Mouse (Mus musculus) stomach, embryonic 14.5 days (tissue): ENCODE measurements around the gene Mrvi1. TPM values are rescaled to one million over a fixed set of nuclear protein-coding genes. Genes with fewer than 3 reads are reported as not detected.

Source experiments
- ATAC-seq: fragments of 200-750 bp; cut with Nextera tagmentation; 2 replicates; pipeline ENCODE4 v1.8.0; 2017; ENCODE audit warnings: low read depth, moderate TSS enrichment; ENCODE audit not compliant: insufficient number of reproducible peaks, insufficient read depth, low FRiP score
- H3K27ac ChIP-seq: fragments of 300-500 bp; sonication (generic); 2 replicates; pipeline ENCODE4 v1.5.1; 2014; ENCODE audit warnings: mild to moderate bottlenecking, low read length, moderate library complexity, mixed read lengths
- H3K27me3 ChIP-seq: fragments of 300-500 bp; sonication (generic); 2 replicates; pipeline ENCODE4 v1.6.1; 2014; ENCODE audit warnings: low read length, control low read depth, mixed read lengths; ENCODE audit not compliant: control insufficient read depth, insufficient read depth
- H3K36me3 ChIP-seq: fragments of 300-500 bp; sonication (generic); 2 replicates; pipeline ENCODE4 v1.6.1; 2014; ENCODE audit warnings: mild to moderate bottlenecking, control low read depth, low read length, moderate library complexity, mixed read lengths; ENCODE audit not compliant: control insufficient read depth, insufficient read depth
- H3K4me1 ChIP-seq: fragments of 300-500 bp; sonication (generic); 2 replicates; pipeline ENCODE4 v1.6.1; 2014; ENCODE audit warnings: low read length, control low read depth, mixed read lengths; ENCODE audit not compliant: control insufficient read depth, insufficient read depth
- H3K4me2 ChIP-seq: fragments of 300-500 bp; sonication (generic); replicated peaks from 2 replicates; pipeline ENCODE4 v1.6.1; 2014; ENCODE audit warnings: low read depth, low read length, control low read depth
- H3K4me3 ChIP-seq: fragments of 300-500 bp; sonication (generic); 2 replicates; pipeline ENCODE4 v1.5.1; 2014; ENCODE audit warnings: low read depth, low read length, control low read depth
- H3K9ac ChIP-seq: fragments of 300-500 bp; sonication (generic); replicated peaks from 2 replicates; pipeline ENCODE4 v1.6.1; 2014; ENCODE audit warnings: low read depth, mild to moderate bottlenecking, control low read depth, low read length, moderate library complexity, mixed read lengths
- H3K9me3 ChIP-seq: fragments of 300-500 bp; sonication (generic); 2 replicates; pipeline ENCODE4 v1.6.1; 2016; ENCODE audit warnings: low read depth, low read length, control low read depth; ENCODE audit not compliant: control insufficient read depth
- WGBS: fragments of 180-500 bp; shearing (Covaris S2); extraction: QIAGEN DNeasy Blood & Tissue Kit; methylation state at CpG from one replicate; pipeline ENCODE4 v1.1.7; 2014; 5-methylcytosine and 5-hydroxymethylcytosine counted together
- polyA plus RNA-seq: library from polyadenylated mRNA; unstranded; fragments of >200 nt; fragmentation: Nextera tagmentation; extraction: Ambion mirVana; gene quantifications from 2 replicates; pipeline ENCODE4 v1.2.1, GENCODE M21; 2014

The Mrvi1 gene
- 30.0 and 36.3 TPM in 2 replicates for polyA plus RNA-seq

GRCm38 (mm10) chr7:110982053-110982705, at the start of gene Mrvi1:
TSS of gene Mrvi1 (minus strand) at chr7:110982461.
- H3K4me3 ChIP-seq: peak within 1 kb of the TSS; percentile 29
- peak within 1 kb of the TSS; percentile 51 for H3K4me2 ChIP-seq
- peaks cover 4% of the 10 kb centered on the region for H3K4me1 ChIP-seq
- no peak within 1 kb of the TSS; the same call in 1 of the 2 replicates for H3K9ac ChIP-seq
- no peaks in the 10 kb centered on the region for H3K9me3 ChIP-seq
- no peaks in the 10 kb centered on the region for H3K27me3 ChIP-seq
- H3K27ac ChIP-seq: peak within 1 kb of the TSS; percentile 94
- ATAC-seq: peak; percentile 65
- no peaks in the 10 kb centered on the region for H3K36me3 ChIP-seq
- WGBS: 37% methylated on average over 7 of the region's 7 CpGs

- Histone ChIP-seq H3K4me1 (peaks cover 6% of the 10 kb centered on the region; the same call in 1 of the 2 replicates), H3K4me3 (peak overlapping the region; percentile 93), H3K9me3 (no peaks in the 10 kb centered on the region), H3K36me3 (peaks cover 2% of the 10 kb centered on the region), H3K4me2 (peak overlapping the region; percentile 87), H3K27ac (peak overlapping the region; percentile 84), H3K9ac (peak overlapping the region; percentile 66), H3K27me3 (no peaks in the 10 kb centered on the region)
- under 1% methylated on average over 29 of the region's 29 CpGs for WGBS
- ATAC-seq: no peak
Measured at GRCm38 (mm10) chr7:111029046-111029553, 46.8 kb upstream of the Mrvi1 start.

- peaks cover 6% of the 10 kb centered on the region; the same call in 1 of the 2 replicates for H3K4me1 ChIP-seq
- peak within 1 kb of the TSS; percentile 84 for H3K27ac ChIP-seq
- 6% methylated on average over 45 of the region's 45 CpGs for WGBS
- H3K4me3 ChIP-seq: peak within 1 kb of the TSS; percentile 93
- H3K9ac ChIP-seq: peak within 1 kb of the TSS; percentile 66
- H3K4me2 ChIP-seq: peak within 1 kb of the TSS; percentile 87
- H3K36me3 ChIP-seq: no peaks in the 10 kb centered on the region; the same call in 1 of the 2 replicates
- no peaks in the 10 kb centered on the region for H3K9me3 ChIP-seq
- no peaks in the 10 kb centered on the region for H3K27me3 ChIP-seq
- peak; percentile 96 for ATAC-seq
Measured at GRCm38 (mm10) chr7:111028281-111029045, 46.2 kb upstream of the Mrvi1 start, which contains the start of gene Ctr9. TSS of gene Ctr9 (plus strand) at chr7:111028951.

- Histone ChIP-seq H3K27ac (peak overlapping the region; percentile 61; the same call in 1 of the 2 replicates), H3K4me3 (no peak overlapping the region), H3K4me1 (peaks cover 5% of the 10 kb centered on the region; the same call in 1 of the 2 replicates), H3K27me3 (no peaks in the 10 kb centered on the region), H3K9me3 (no peaks in the 10 kb centered on the region), H3K36me3 (no peaks in the 10 kb centered on the region), H3K9ac (no peak overlapping the region), H3K4me2 (no peak overlapping the region)
- no peak for ATAC-seq
- WGBS: 55% methylated on average over 4 of the region's 4 CpGs
Measured at GRCm38 (mm10) chr7:111024912-111025311, 42.7 kb upstream of the Mrvi1 start.

- Histone ChIP-seq H3K27me3 (no peaks in the 10 kb centered on the region), H3K27ac (peak overlapping the region; percentile 61; the same call in 1 of the 2 replicates), H3K4me1 (no peaks in the 10 kb centered on the region), H3K4me3 (no peak overlapping the region), H3K9ac (no peak overlapping the region), H3K36me3 (no peaks in the 10 kb centered on the region), H3K9me3 (no peaks in the 10 kb centered on the region), H3K4me2 (no peak overlapping the region)
- WGBS: 36% methylated on average over 8 of the region's 8 CpGs
- ATAC-seq: no peak
Measured at GRCm38 (mm10) chr7:111024068-111024594, 41.9 kb upstream of the Mrvi1 start.

GRCm38 (mm10) chr7:111020814-111021213, 38.6 kb upstream of the Mrvi1 start:
- WGBS: 58% methylated on average over 4 of the region's 4 CpGs
- no peak overlapping the region for H3K4me3 ChIP-seq

GRCm38 (mm10) chr7:111016921-111017320, 34.7 kb upstream of the Mrvi1 start:
- Histone ChIP-seq H3K36me3 (no peaks in the 10 kb centered on the region), H3K4me3 (no peak overlapping the region), H3K4me1 (no peaks in the 10 kb centered on the region), H3K4me2 (no peak overlapping the region), H3K9ac (no peak overlapping the region), H3K27ac (no peak overlapping the region), H3K9me3 (no peaks in the 10 kb centered on the region), H3K27me3 (no peaks in the 10 kb centered on the region)
- no peak for ATAC-seq
- 66% methylated on average over 3 of the region's 3 CpGs for WGBS

More at GRCm38 (mm10) chr7:111020814-111021213, 38.6 kb upstream of the Mrvi1 start:
- ATAC-seq: no peak
- Histone ChIP-seq H3K4me1 (no peaks in the 10 kb centered on the region), H3K27me3 (no peaks in the 10 kb centered on the region), H3K4me2 (no peak overlapping the region), H3K36me3 (no peaks in the 10 kb centered on the region), H3K9me3 (no peaks in the 10 kb centered on the region), H3K9ac (no peak overlapping the region), H3K27ac (no peak overlapping the region)

GRCm38 (mm10) chr7:111015731-111016130, 33.5 kb upstream of the Mrvi1 start:
- Histone ChIP-seq H3K27me3 (no peaks in the 10 kb centered on the region), H3K4me3 (no peak overlapping the region), H3K36me3 (no peaks in the 10 kb centered on the region), H3K9ac (no peak overlapping the region), H3K9me3 (no peaks in the 10 kb centered on the region), H3K27ac (no peak overlapping the region), H3K4me1 (no peaks in the 10 kb centered on the region), H3K4me2 (no peak overlapping the region)
- 73% methylated on average over 5 of the region's 5 CpGs for WGBS
- ATAC-seq: no peak
